Mouse (Mus musculus) limb, embryonic 14.5 days (tissue): ENCODE results near the gene Fbxl19. TPM values are rescaled to one million over a fixed set of nuclear protein-coding genes. Genes with fewer than 3 reads are reported as not detected.

Experiments
- ATAC-seq: fragments of 200-750 bp; cut with Nextera tagmentation; 2 replicates; pipeline ENCODE4 v1.8.0; 2017; ENCODE audit warnings: low read depth, moderate number of reproducible peaks, moderate TSS enrichment; ENCODE audit not compliant: low FRiP score
- DNase-seq: peaks from one replicate; pipeline ENCODE4 v3.0.0-alpha.2; 2015; ENCODE audit warnings: low spot score
- H3K27ac ChIP-seq: fragments of 300-500 bp; sonication (generic); replicated peaks from 2 replicates; pipeline ENCODE4 v1.5.1; 2014; ENCODE audit warnings: low read depth, mild to moderate bottlenecking, low read length, moderate library complexity, mixed read lengths
- H3K27me3 ChIP-seq: fragments of 300-500 bp; sonication (generic); 2 replicates; pipeline ENCODE4 v1.6.1; 2014; ENCODE audit warnings: low read length, mixed read lengths; ENCODE audit not compliant: control insufficient read depth, insufficient read depth
- H3K36me3 ChIP-seq: fragments of 300-500 bp; sonication (generic); 2 replicates; pipeline ENCODE4 v1.6.1; 2014; ENCODE audit warnings: mild to moderate bottlenecking, low read length, moderate library complexity, mixed read lengths; ENCODE audit not compliant: control insufficient read depth, insufficient read depth
- H3K4me1 ChIP-seq: fragments of 300-500 bp; sonication (generic); 2 replicates; pipeline ENCODE4 v1.6.1; 2014; ENCODE audit warnings: antibody characterized with exemption, low read length, mixed read lengths; ENCODE audit not compliant: control insufficient read depth, insufficient read depth
- H3K4me2 ChIP-seq: fragments of 300-500 bp; sonication (generic); replicated peaks from 2 replicates; pipeline ENCODE4 v1.6.1; 2014; ENCODE audit warnings: low read depth, mild to moderate bottlenecking, low read length, moderate library complexity; ENCODE audit not compliant: severe bottlenecking
- H3K4me3 ChIP-seq: fragments of 300-500 bp; sonication (generic); replicated peaks from 2 replicates; pipeline ENCODE4 v1.5.1; 2014; ENCODE audit warnings: low read length
- H3K9ac ChIP-seq: fragments of 300-500 bp; sonication (generic); 2 replicates; pipeline ENCODE4 v1.6.1; 2014; ENCODE audit warnings: mild to moderate bottlenecking, low read depth, low read length, moderate library complexity; ENCODE audit not compliant: severe bottlenecking
- H3K9me3 ChIP-seq: fragments of 300-500 bp; sonication (generic); 2 replicates; pipeline ENCODE4 v1.6.1; 2016; ENCODE audit warnings: low read length; ENCODE audit not compliant: control insufficient read depth
- POLR2A ChIP-seq: fragments of 200-500 bp; IDR thresholded peaks from 2 replicates; pipeline ENCODE4 v1.8.0; 2012; ENCODE audit warnings: inconsistent platforms, mild to moderate bottlenecking, moderate library complexity, borderline replicate concordance; ENCODE audit not compliant: insufficient read depth, insufficient read length; ENCODE audit errors: extremely low read depth
- WGBS: fragments of 180-500 bp; shearing (Covaris S2); extraction: QIAGEN DNeasy Blood & Tissue Kit; methylation state at CpG from one replicate; pipeline ENCODE4 v1.1.7; 2014; 5-methylcytosine and 5-hydroxymethylcytosine counted together
- polyA plus RNA-seq, 2 experiments: library from polyadenylated mRNA; depleted of rRNA in 1 of 2; stranded (reverse) in 1 of 2; unstranded in 1 of 2; fragments of >200 nt; fragmentation: Nextera tagmentation in 1 of 2; extraction: Ambion mirVana in 1 of 2; gene quantifications; 2 replicates each; pipeline versions ENCODE4 v1.2.1 to v1.2.3; 2012 to 2014

Fbxl19 gene
- polyA plus RNA-seq, 2 experiments = 4.4 to 64.5 TPM

DNA sequence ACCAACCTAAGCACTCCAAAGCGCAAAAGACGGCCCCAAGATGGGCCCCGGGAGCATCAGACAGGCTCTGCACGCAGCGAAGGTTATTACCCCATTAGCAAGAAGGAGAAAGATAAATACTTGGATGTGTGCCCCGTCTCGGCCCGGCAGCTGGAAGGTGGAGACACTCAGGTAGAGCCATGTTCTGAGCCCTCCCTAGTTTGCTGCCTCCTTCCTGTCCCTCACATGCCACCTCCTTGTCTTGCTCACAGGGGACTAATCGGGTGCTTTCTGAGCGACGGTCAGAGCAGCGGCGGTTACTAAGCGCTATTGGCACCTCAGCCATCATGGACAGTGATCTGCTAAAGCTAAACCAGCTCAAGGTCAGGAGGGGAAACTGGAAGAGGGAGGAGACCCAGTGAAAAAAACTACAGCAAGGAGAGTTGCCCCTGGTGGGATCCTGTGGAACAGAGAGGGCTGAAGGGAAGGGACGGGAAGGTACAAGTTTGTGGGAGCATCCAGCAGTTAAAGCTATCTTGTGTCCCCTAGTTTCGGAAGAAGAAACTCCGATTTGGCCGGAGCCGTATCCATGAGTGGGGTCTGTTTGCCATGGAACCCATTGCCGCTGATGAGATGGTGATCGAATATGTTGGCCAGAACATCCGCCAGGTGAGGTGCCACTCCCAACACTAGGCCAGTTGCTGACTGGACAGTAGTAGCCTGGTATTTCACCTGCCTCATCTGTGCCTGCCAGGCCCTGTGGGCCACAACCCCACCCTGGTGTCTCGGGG, 52.9 kb downstream of the Fbxl19 start:
- TF ChIP-seq POLR2A = no peak
- no peaks in the 10 kb centered on the region for H3K27me3 ChIP-seq
- H3K9me3 ChIP-seq = no peaks in the 10 kb centered on the region
- WGBS = 92% methylated on average over 23 of the region's 23 CpGs
- DNase-seq (no peak), ATAC-seq (no peak)
- no peak overlapping the region for H3K4me3 ChIP-seq
- no peak overlapping the region for H3K9ac ChIP-seq
- no peak overlapping the region for H3K27ac ChIP-seq
- H3K4me2 ChIP-seq = no peak overlapping the region
- H3K36me3 ChIP-seq = peaks cover 81% of the 10 kb centered on the region
- H3K4me1 ChIP-seq = no peaks in the 10 kb centered on the region

- H3K4me3 ChIP-seq = no peak overlapping the region
- ATAC-seq (no peak), DNase-seq (no peak)
- H3K4me1 ChIP-seq = no peaks in the 10 kb centered on the region
- WGBS = 90% methylated on average over 4 of the region's 4 CpGs
- no peaks in the 10 kb centered on the region for H3K27me3 ChIP-seq
- no peak for TF ChIP-seq POLR2A
- no peak overlapping the region for H3K27ac ChIP-seq
- H3K4me2 ChIP-seq = no peak overlapping the region
- no peak overlapping the region for H3K9ac ChIP-seq
- H3K36me3 ChIP-seq = peaks cover 80% of the 10 kb centered on the region
- no peaks in the 10 kb centered on the region for H3K9me3 ChIP-seq
Observed at GRCm38 (mm10) chr7:127798591-127798990, 54.2 kb downstream of the Fbxl19 start.

GRCm38 (mm10) chr7:127799211-127799610, 54.9 kb downstream of the Fbxl19 start:
- Histone ChIP-seq H3K4me3 (no peak overlapping the region), H3K36me3 (peaks cover 78% of the 10 kb centered on the region), H3K4me2 (no peak overlapping the region), H3K9ac (no peak overlapping the region), H3K27ac (no peak overlapping the region), H3K27me3 (no peaks in the 10 kb centered on the region), H3K9me3 (no peaks in the 10 kb centered on the region), H3K4me1 (no peaks in the 10 kb centered on the region)
- ATAC-seq (no peak), DNase-seq (no peak)
- WGBS = 90% methylated on average over 13 of the region's 13 CpGs
- TF ChIP-seq POLR2A = no peak

GRCm38 (mm10) chr7:127799738-127800137, 55.4 kb downstream of the Fbxl19 start:
- DNase-seq = no peak
- no peaks in the 10 kb centered on the region for H3K27me3 ChIP-seq
- no peak for TF ChIP-seq POLR2A
- no peak overlapping the region for H3K4me2 ChIP-seq
- H3K4me3 ChIP-seq = no peak overlapping the region
- WGBS = 100% methylated on average over 1 of the region's 1 CpGs
- H3K4me1 ChIP-seq = no peaks in the 10 kb centered on the region
- H3K9ac ChIP-seq = no peak overlapping the region
- H3K9me3 ChIP-seq = no peaks in the 10 kb centered on the region
- no peak overlapping the region for H3K27ac ChIP-seq
- peaks cover 78% of the 10 kb centered on the region for H3K36me3 ChIP-seq
- no peak for ATAC-seq

GRCm38 (mm10) chr7:127800435-127801009, 56.2 kb downstream of the Fbxl19 start, which contains the start of gene Hsd3b7:
Gene Hsd3b7 (plus strand): TSS chr7:127800604.
- H3K27ac ChIP-seq = no peak within 1 kb of the TSS
- DNase-seq (peak; percentile 91), ATAC-seq (peak; percentile 85)
- peak within 1 kb of the TSS; percentile 23; the same call in 1 of the 2 replicates for H3K4me3 ChIP-seq
- 34% methylated on average over 6 of the region's 6 CpGs for WGBS
- no peak for TF ChIP-seq POLR2A
- H3K36me3 ChIP-seq = peaks cover 74% of the 10 kb centered on the region
- H3K9ac ChIP-seq = peak within 1 kb of the TSS; percentile 2; the same call in 1 of the 2 replicates
- no peaks in the 10 kb centered on the region for H3K9me3 ChIP-seq
- peak within 1 kb of the TSS; percentile 43 for H3K4me2 ChIP-seq
- H3K4me1 ChIP-seq = no peaks in the 10 kb centered on the region
- no peaks in the 10 kb centered on the region for H3K27me3 ChIP-seq
